Mouse (Mus musculus) lung, postnatal 0 days (tissue): Measurements from ENCODE around the gene Mttp. TPM values are rescaled to one million over a fixed set of nuclear protein-coding genes. Genes with fewer than 3 reads are reported as not detected.

ENCODE experiments used
- ATAC-seq: fragments of 200-750 bp; cut with Nextera tagmentation; 2 replicates; pipeline ENCODE4 v1.8.0; 2017; ENCODE audit warnings: moderate library complexity
- DNase-seq: peaks from one replicate; pipeline ENCODE4 v3.0.0-alpha.2; 2016; ENCODE audit warnings: low spot score
- H3K27ac ChIP-seq: fragments of 300-500 bp; sonication (generic); 2 replicates; pipeline ENCODE4 v1.5.1; 2014; ENCODE audit warnings: antibody characterized with exemption, mild to moderate bottlenecking, low read length, mixed read lengths
- H3K27me3 ChIP-seq: fragments of 300-500 bp; sonication (generic); replicated peaks from 2 replicates; pipeline ENCODE4 v1.6.1; 2014; ENCODE audit warnings: low read length, mixed read lengths; ENCODE audit not compliant: insufficient read depth
- H3K36me3 ChIP-seq: fragments of 300-500 bp; sonication (generic); 2 replicates; pipeline ENCODE4 v1.6.1; 2014; ENCODE audit warnings: low read length, mixed read lengths; ENCODE audit not compliant: insufficient read depth
- H3K4me1 ChIP-seq: fragments of 300-500 bp; sonication (generic); 2 replicates; pipeline ENCODE4 v1.6.1; 2014; ENCODE audit warnings: antibody characterized with exemption, low read depth, low read length, mixed read lengths; ENCODE audit not compliant: insufficient read depth
- H3K4me2 ChIP-seq: fragments of 300-500 bp; sonication (generic); replicated peaks from 2 replicates; pipeline ENCODE4 v1.6.1; 2014; ENCODE audit warnings: low read depth, mild to moderate bottlenecking, low read length, moderate library complexity, mixed read lengths
- H3K4me3 ChIP-seq: fragments of 300-500 bp; sonication (generic); 2 replicates; pipeline ENCODE4 v1.5.1; 2014; ENCODE audit warnings: low read depth, low read length
- H3K9ac ChIP-seq: fragments of 300-500 bp; sonication (generic); replicated peaks from 2 replicates; pipeline ENCODE4 v1.6.1; 2014; ENCODE audit warnings: low read depth, mild to moderate bottlenecking
- H3K9me3 ChIP-seq: fragments of 300-500 bp; sonication (generic); 2 replicates; pipeline ENCODE4 v1.6.1; 2016; ENCODE audit warnings: low read length, mixed read lengths
- CTCF ChIP-seq: IDR thresholded peaks from 2 replicates; pipeline ENCODE4 v1.5.1; 2016; ENCODE audit warnings: antibody characterized with exemption, mild to moderate bottlenecking
- EP300 ChIP-seq: IDR thresholded peaks from 2 replicates; pipeline ENCODE4 v1.6.1; 2016; ENCODE audit warnings: antibody characterized with exemption, mild to moderate bottlenecking, control low read depth
- WGBS: fragments of 180-500 bp; shearing (Covaris S2); extraction: QIAGEN DNeasy Blood & Tissue Kit; methylation state at CpG from one replicate; pipeline ENCODE4 v1.1.7; 2014; 5-methylcytosine and 5-hydroxymethylcytosine counted together
- polyA plus RNA-seq: library from polyadenylated mRNA; unstranded; fragments of >200 nt; fragmentation: Nextera tagmentation; extraction: Ambion mirVana; gene quantifications from 2 replicates; pipeline ENCODE4 v1.2.1, GENCODE M21; 2015

The Mttp gene
- polyA plus RNA-seq, 1 experiment from 2014 or later = 5.5 TPM

DNA sequence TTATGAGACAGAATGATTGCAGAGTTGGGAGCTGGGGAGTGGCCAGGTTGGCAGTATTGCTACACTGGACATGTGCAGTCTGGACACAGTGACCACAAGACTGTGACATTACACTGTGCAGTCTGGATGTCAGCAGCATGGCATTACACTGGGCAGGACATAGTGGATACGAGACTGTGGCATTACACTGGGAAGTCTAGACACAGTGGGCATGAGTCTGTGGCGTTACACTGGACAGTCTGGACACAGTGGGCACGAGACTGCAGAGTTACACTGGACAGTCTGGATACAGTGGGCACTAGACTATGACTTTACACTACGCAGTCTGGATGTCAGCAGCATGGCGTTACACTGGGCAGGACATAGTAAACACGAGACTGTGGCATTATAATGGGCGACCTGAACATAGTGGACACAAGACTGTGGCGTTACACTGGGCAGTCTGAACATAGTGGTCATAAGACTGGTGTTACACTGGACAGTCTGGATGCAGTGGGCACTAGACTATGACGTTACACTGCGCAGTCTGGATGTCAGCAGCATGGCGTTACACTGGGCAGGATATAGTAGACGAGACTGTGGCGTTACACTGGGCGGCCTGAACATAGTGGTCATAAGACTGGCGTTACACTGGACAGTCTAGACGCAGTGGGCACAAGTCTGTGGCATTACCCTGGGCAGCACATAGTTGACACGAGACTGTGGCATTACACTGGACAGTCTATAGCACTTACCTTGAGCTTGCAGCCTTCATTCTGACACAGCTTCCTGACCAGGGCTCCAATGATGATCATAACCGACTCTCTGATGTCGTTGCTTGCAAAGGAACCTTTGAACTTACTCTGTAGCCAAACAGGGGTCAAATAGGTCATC, 33.6 kb downstream of the Mttp start:
- Histone ChIP-seq H3K27me3 (no peaks in the 10 kb centered on the region), H3K4me3 (no peak overlapping the region), H3K9ac (no peak overlapping the region), H3K4me2 (no peak overlapping the region), H3K36me3 (no peaks in the 10 kb centered on the region), H3K27ac (no peak overlapping the region), H3K4me1 (no peaks in the 10 kb centered on the region), H3K9me3 (no peaks in the 10 kb centered on the region)
- DNase-seq (no peak), ATAC-seq (no peak)
- 88% methylated on average over 19 of the region's 19 CpGs for WGBS
- TF ChIP-seq EP300 = no peak
- TF ChIP-seq CTCF = no peak

DNA sequence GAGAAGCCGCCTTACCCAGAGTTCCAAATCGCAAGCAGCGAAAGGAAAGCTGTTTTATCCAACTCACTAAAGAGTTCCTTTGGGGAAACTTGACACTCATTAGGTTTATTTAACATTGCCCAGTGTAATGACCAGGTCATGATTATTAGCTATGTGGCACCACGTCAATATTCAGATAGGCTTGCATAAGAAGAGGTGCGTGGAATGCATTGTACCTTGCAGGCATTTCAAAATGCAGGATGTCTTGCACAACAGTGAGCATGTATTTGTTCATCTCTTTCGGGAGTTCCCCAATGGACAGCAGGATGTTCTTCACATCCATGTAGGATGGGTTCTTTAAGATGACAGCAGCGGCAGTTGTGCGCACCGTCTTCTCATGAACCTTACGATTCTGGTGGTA, 37.9 kb downstream of the Mttp start:
- DNase-seq (no peak), ATAC-seq (no peak)
- Histone ChIP-seq H3K9me3 (no peaks in the 10 kb centered on the region), H3K4me1 (no peaks in the 10 kb centered on the region), H3K4me3 (no peak overlapping the region), H3K9ac (no peak overlapping the region), H3K4me2 (no peak overlapping the region), H3K27ac (no peak overlapping the region), H3K36me3 (no peaks in the 10 kb centered on the region), H3K27me3 (no peaks in the 10 kb centered on the region)
- WGBS = 87% methylated on average over 10 of the region's 10 CpGs
- TF ChIP-seq EP300 (no peak), CTCF (no peak)

DNA sequence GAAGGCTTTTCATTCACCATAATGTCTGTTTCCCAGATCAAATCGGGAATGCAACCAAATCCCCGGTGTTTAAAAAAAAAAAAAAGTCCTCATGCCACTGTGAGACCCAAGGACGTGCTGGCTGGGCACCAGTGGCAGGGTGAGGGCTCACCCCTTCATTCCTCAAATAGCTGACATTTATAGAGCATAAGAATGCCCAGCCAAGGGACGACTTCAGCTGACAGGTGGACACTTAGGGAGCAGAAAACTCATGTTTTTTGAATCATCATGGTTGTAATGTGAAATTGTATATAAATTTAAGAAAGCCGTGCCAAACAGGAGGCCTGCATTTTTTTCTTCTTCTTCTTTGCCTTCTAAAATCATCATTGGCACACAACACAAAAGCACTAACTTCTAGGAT, 39.7 kb downstream of the Mttp start:
- no peak for TF ChIP-seq CTCF
- no peak for TF ChIP-seq EP300
- no peak overlapping the region for H3K9ac ChIP-seq
- H3K36me3 ChIP-seq = no peaks in the 10 kb centered on the region
- ATAC-seq = no peak
- H3K4me3 ChIP-seq = no peak overlapping the region
- H3K4me2 ChIP-seq = no peak overlapping the region
- H3K27ac ChIP-seq = no peak overlapping the region
- no peaks in the 10 kb centered on the region for H3K4me1 ChIP-seq
- WGBS = 54% methylated on average over 5 of the region's 5 CpGs
- no peaks in the 10 kb centered on the region for H3K9me3 ChIP-seq
- DNase-seq = no peak
- H3K27me3 ChIP-seq = no peaks in the 10 kb centered on the region

DNA sequence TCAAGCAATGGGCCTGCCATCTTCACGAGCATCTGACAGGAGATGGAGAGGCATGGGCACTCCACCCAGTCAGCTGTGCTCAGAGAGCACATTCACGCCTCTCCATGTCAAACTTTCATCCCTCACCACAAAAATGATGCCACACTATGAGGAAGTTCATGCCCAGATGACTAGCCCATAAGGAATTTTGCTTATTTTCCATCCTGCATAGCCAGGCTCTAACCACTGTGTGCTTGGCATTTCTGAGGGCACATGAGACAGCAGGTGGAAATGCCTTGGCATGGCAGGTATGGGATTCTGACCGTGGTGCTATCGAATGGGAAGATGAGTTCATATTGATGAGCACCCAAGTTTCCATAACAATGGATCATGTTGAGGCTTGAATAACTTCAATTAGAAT, 41.1 kb downstream of the Mttp start:
- 85% methylated on average over 4 of the region's 4 CpGs for WGBS
- ATAC-seq = no peak
- DNase-seq = no peak
- Histone ChIP-seq H3K36me3 (no peaks in the 10 kb centered on the region), H3K9ac (no peak overlapping the region), H3K4me2 (no peak overlapping the region), H3K27ac (no peak overlapping the region), H3K4me3 (no peak overlapping the region), H3K9me3 (no peaks in the 10 kb centered on the region), H3K27me3 (no peaks in the 10 kb centered on the region), H3K4me1 (no peaks in the 10 kb centered on the region)
- TF ChIP-seq CTCF = no peak
- no peak for TF ChIP-seq EP300

DNA sequence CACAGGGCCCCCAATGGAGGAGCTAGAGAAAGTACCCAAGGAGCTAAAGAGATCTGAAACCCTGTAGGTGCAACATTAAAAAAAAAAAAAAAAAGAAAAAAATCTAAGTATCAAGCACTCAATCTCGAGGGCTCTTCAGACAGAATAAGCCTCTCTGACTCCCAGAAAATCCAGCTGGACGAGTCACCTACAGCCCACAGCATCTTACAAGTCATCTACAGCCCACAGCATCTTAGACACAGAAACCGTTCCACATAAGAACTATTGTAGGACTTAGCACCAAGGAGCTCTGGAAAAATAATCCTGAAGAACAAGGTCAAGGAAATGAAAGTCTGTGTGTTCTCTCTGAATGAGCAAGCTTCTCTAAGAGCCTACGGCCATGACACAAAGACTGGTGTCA, 42.8 kb downstream of the Mttp start:
- Histone ChIP-seq H3K27ac (no peak overlapping the region), H3K27me3 (no peaks in the 10 kb centered on the region), H3K4me3 (no peak overlapping the region), H3K9me3 (no peaks in the 10 kb centered on the region), H3K4me2 (no peak overlapping the region), H3K9ac (no peak overlapping the region), H3K36me3 (no peaks in the 10 kb centered on the region), H3K4me1 (peaks cover 3% of the 10 kb centered on the region; the same call in 1 of the 2 replicates)
- WGBS = 56% methylated on average over 4 of the region's 4 CpGs
- ATAC-seq = peak; percentile 57
- TF ChIP-seq EP300 (0 out of 2 replicates have a peak, but pooled peaks have one; percentile 15), CTCF (no peak)
- peak; percentile 55 for DNase-seq

DNA sequence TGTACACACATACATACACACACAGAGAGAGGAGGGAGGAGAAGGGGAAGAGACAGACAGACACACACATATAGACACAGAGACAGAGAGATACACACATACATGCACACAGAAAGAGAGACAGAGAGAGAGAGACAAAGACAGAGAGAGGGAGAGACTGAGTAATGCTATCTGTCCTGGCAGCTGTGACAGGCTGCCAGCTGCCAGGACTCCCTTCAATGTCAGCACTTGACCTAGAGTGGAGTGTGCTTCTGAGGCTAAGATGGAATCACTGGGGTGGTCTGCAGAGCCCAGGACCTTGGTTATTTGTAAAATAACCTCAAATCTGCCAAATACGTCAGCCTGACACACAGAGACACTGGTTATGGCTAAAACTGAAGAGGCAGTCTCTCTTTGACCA, 47.0 kb downstream of the Mttp start:
- no peak overlapping the region for H3K9ac ChIP-seq
- no peak overlapping the region for H3K4me3 ChIP-seq
- no peak overlapping the region for H3K4me2 ChIP-seq
- no peak for TF ChIP-seq EP300
- TF ChIP-seq CTCF = no peak
- no peaks in the 10 kb centered on the region for H3K9me3 ChIP-seq
- no peaks in the 10 kb centered on the region for H3K36me3 ChIP-seq
- no peak overlapping the region for H3K27ac ChIP-seq
- no peak for ATAC-seq
- H3K27me3 ChIP-seq = no peaks in the 10 kb centered on the region
- peaks cover 3% of the 10 kb centered on the region; the same call in 1 of the 2 replicates for H3K4me1 ChIP-seq
- WGBS = 62% methylated on average over 1 of the region's 1 CpGs
- no peak for DNase-seq
